Mouse (Mus musculus): ENCODE measurements around the gene AU022252. TPM values are rescaled to one million over a fixed set of nuclear protein-coding genes. Genes with fewer than 3 reads are reported as not detected.
A peak's percentile ranks its signal among the peaks of the same experiment; 100 is the strongest.

AU022252 gene
- total RNA-seq, 2 experiments from 2014 or later = 20.8 to 26.1 TPM

DNA sequence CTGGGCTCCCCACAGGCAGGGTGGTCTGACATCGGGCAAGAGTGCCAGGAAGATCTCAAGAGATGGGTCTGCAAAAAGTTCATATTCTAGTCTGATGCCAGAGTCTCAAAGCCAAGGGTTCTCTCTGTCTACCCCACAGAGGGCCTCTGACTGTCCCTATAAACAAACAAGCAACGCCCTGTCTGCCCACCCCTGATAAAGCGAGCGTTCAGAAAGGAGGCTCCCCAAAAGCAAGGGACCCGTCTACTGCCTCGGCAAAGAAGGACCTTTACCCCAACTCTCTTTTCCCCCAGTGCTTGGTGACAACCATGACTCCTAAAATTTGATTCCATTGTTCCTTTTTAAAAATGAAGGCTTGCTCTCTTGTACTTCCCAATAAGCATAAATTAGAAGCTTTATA, 42.6 kb downstream of the AU022252 start, which contains the start of gene Ermap:
TSS of gene Ermap (minus strand) at position 148 of the 400 bp plus-strand sequence.
- DNase-seq (ENCODE audit: low spot score in 2 of 2) = no peak

DNA sequence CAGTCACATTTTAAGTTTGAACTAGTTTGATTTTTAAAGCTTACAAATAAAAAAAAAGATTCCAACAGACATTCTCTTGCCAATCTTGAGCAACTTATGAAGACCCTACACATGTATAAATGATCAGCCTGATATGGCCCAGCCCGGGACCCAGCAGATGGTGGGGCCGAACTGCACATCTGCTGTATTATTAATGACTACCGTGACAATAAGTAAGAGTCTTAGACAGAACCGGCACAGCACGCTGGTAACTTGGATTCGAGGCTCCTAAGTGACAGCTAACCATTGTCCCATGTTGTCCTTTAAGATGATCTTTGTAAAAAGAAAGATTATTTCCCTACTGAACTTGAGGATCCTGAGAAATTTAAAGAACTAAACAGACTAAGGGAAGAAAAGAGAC, 43.1 kb downstream of the AU022252 start:
- DNase-seq (ENCODE audit: low spot score in 2 of 2) = no peak

DNA sequence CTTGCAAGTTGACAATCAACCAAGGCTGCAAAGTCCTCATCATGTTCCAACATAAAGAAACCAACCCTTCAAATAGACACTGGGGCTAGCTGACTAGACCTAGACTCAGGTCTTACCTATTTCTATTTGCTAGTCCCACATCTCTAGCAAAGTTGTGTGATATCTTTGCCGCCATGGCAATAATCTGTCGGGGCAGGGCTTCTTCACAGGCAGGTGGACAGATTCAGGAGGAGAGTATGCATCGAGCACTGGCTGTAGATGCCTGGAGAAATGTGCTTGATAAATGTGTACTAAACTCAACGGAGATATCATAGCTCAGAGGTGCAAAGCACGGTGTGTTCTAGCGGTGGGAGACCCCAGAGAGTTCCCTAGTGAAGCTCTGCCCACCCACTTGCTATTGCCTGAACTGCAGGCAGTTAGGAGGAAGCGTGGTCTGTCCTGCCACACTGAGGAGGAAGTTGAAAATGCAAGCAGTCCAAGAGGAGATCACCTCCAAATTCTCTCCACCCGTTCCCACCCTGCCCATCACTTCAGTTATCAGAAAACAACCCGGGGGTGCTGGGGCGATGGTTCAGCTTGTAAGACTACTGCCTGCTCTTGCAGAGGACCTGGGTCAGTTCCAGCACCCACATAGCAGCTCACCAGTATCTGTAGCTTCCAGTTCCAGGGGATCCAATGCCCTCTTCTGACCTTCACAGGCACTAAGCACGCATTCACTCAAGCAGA, 44.3 kb downstream of the AU022252 start:
- DNase-seq (ENCODE audit: low spot score in 2 of 2) = no peak

DNA sequence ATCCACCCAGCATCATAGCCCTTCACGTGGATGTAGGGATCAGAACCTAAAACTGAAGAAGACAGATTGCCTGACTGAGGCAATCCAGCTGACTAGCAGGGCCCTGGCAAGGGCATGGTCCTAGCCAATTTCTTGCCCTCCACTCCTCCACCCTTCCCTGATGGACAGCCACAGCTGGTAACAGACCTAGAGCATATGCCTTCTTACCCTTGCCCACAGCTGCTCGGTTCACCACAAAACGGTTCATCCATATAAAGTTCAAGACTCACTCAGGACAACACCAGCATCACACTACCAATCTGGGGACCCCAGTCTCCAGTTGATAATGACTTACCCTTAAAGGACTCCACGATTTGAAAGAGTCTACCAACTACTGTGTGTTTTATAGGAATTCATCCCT, 46.7 kb downstream of the AU022252 start:
- DNase-seq (ENCODE audit: low spot score in 2 of 2) = no peak

DNA sequence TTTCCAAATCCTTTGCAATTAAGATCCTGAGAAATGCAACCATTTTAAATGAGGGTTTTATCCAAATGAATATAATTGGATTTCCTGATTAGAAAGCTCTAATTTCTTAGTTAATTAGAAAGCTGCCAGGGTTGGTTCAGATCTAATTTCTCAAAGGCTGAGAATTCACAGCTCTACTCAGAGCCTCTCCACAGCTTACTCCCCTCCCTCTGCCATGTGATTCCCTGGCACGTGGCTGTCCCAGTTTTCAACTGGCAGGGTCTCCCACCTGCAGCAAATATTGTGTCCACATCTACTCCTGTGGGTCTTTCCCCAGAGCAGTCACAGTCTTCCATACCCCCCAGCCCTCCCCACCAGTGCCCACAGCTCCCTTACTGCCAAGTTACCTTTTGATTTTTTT, 49.0 kb downstream of the AU022252 start:
- no peak for DNase-seq (ENCODE audit: low spot score in 2 of 2)

DNA sequence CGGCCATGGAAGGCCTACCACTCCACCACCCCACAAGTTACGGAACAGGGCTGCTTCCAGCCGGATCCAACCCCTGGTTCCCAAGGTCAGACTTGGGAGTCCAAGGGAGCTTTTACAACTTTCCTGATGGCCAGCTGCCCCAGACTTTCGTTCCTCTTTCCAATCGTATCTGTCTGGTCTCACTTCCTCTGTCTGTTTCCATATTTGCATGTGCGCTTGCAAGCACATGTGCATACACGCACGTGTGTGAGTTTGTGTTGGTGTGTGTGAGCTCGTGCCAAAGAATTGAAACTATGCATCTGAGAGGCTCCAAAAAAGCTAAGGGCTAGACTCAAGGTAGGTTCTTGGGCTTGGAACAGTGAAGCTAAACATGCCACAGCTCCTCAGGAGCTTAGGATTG, 51.1 kb downstream of the AU022252 start:
- no peak for DNase-seq (ENCODE audit: low spot score in 2 of 2)

DNA sequence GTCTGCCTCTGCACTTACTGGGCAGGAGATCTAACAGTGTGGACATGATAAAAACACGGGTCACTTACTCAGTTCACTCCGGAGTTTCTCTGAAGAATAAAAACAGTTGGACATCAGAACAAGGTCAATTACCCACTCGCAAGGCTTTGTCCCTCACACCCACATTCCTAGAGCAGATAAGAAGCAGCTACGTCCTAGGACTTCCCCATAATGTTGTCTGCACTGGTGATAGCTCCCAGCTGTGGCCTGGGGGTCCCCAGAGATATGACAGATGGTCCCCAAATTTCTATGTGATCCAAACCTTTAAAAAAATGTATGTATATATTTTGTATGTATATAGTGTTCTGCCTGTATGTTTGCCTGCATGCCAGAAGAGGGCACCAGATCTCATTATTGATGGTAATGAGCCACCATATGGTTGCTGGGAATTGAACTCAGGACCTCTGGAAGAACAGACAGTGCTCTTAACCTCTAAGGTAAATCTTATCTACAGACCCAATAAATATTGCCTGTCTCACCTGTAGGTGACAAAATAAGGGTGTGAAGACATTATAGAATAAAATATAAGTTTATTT, 52.3 kb downstream of the AU022252 start:
- no peak for DNase-seq (ENCODE audit: low spot score in 2 of 2)

DNA sequence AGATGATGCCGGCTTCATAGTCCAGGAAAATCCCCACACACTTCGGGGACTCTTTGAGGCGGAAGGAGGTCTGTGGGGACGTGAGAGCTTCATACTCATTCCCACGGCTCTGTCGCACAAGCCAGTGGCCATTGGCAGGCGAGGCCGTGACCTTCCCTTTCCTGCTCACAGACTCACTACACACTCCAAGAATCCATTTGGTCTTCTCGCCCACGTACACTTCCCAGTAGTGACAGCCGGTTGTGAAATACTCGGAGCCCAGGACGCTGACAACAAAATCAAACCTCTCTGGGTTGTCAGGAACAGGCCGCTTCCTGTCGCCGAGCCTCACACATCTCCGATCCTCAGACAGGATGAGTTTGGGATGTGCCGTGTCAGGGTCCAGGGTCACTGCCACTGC, 54.2 kb downstream of the AU022252 start:
- no peak for DNase-seq (ENCODE audit: low spot score in 2 of 2)

DNA sequence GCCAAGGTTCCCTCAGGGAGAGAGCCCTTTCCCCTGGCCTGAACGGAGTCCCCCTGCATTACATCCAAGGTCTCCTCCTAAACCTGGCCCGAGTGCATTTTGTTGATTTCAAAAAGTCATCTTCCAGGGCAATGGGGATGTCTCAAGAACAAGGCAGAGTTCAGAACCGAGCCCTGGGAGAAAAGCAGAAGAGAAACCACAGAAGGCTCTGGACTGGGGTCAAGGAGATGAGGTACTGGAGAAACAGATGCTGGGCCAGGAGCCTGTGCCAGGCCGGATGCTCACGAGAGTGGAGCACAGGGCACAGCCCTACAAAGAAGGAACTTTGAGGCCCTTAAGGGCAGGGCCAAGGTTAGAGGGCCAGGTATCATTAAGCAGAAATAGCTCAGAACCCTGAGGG, 54.8 kb downstream of the AU022252 start:
- DNase-seq (ENCODE audit: low spot score in 2 of 2) = no peak

DNA sequence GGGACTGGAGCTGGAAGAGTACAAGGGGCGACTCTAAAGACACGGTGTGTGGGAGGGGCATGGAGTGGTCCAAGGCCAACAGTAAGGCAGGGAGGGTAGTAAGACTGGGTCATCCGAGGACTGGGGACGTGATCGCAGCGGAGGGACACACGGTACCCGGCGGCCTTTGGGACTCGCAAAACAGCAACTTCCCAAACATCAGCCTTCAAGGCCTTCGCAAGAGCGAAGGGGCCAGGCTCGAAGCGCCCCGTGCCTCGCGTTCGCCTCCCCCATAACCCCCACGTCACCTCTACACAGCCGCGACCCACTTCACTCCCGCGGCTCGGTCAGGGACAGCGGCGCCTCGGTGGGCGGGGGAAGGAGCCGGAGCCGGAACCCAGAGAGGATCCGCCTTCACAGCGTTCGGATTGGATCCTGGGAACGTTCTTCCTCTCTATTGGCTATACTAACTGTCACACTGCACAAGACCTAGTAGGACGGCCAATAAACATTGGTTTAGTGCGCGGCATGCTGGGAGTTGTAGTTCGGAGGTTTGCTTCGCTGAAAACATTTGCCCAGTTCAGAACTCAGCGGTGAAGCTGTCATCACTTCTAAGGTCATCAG, 58.6 kb downstream of the AU022252 start, which contains the start of gene Zfp691:
TSS of gene Zfp691 (minus strand) at position 345 of the 603 bp plus-strand sequence.
- peak; percentile 64 to 81 for DNase-seq (ENCODE audit: low spot score in 2 of 2)

DNA sequence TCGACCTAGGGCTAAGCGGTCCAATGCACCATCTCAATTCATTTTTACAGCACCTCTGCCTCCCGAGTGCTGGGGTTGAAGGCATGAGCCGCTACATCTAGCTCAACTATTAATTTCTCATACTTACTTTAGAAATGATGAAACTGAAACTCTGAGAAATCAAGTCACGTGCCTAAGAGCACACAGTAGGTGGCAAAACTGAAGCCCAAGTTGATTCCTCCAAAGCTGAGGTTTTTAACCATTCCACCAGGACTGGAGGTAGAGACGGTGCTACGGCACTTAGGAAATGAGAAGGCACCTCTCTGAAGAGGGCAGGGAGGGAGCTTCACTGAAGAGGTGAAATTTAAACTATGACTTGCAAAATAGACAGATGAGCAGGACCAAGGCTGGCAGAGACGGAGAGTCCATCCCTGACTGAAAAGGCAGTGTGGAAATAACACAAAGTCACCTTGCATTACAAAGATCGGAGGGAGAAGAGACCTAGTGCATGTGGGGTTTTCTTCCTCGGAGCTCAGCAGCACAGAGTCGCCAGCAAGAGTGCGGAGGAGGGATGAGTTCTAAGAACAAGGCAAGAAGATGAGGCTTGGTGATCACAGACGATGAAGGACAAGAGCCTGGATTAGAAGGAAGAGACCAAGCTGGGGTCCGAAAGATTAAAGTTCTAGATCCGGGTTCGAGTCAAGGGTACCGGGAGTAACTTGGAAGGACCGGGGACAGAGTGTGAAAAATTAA, 59.4 kb downstream of the AU022252 start:
- no peak for DNase-seq (ENCODE audit: low spot score in 2 of 2)

DNA sequence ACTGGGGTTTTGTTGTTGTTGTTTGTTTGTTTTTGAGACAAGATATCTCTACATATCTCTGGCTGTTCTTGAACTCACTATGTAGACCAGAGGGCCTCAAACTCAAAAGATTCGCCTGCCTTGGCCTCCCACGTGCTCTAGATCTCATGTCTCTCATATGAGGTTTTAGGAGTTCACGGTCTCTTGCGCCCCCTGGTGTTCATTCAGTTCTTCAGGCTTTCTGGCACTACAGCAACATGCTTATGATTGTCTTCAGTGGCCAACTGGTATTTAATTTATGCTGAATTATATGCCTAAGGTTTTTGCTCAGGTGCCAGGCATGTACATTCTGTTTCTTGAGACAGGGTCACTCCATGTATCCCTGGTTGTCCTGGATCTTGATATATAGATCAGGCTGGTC, 64.8 kb downstream of the AU022252 start:
- DNase-seq (ENCODE audit: low spot score in 2 of 2) = peak in 1 of 2 experiments; percentile 61

DNA sequence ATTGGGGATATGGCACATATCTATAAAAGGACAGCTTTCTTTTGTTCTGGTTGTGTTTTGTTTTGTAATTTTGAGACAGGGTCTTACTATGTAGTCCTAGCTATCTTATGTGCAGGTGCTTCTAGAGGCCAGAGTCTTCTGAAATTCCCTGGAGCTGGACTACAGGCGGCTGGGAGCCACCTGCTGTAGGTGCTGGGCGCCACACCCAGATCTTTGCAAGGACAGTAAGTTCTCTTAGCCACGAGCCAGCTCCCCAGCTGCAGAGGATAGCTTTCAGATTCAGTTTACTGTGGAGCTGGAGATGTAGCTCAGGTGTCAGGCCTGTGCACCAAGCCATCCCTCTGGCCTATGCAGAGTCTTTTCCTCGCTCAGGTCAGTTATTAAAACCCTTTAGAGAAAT, 65.4 kb downstream of the AU022252 start:
- no peak for DNase-seq (ENCODE audit: low spot score in 2 of 2)

DNA sequence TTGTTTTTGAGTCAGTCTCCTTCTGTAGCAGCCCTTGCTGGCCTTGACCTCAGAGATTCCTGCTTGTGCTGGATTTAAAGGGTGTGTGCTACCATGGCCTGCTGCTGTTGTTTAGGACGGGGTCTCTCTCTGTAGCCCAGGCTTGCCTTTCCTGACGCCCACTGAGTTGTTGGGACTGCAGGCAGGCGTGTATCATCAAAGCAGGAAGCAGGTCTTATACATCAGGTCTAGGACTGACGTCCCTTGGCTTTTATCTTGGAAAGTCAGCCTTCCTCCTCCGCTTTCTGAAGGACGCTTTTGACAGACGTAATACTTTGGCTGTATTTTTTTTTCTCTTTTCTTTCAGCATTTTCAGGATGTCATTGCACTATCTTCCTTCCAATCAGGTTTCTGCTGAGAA, 66.6 kb downstream of the AU022252 start:
- DNase-seq (ENCODE audit: low spot score in 2 of 2) = no peak

DNA sequence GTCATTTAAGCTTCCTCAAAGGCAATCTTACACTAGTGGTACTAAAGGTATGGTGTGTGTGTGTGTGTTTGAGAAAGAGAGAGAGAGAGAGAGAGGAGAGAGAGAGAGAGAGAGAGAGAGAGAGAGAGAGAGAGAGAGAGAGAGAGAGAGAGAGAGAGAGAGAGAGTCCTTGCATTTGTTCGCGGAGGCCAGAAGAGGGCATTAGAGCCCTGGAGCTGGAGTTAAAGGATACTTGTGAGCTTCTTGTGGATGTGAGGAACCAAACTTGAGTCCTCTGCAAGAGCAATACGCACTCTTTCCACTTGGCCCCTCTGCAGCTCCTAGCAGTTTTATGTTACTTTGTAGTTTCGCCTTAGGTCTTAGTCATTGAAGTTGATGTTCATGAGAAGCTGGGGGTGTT, 69.5 kb downstream of the AU022252 start:
- no peak for DNase-seq (ENCODE audit: low spot score in 2 of 2)

DNA sequence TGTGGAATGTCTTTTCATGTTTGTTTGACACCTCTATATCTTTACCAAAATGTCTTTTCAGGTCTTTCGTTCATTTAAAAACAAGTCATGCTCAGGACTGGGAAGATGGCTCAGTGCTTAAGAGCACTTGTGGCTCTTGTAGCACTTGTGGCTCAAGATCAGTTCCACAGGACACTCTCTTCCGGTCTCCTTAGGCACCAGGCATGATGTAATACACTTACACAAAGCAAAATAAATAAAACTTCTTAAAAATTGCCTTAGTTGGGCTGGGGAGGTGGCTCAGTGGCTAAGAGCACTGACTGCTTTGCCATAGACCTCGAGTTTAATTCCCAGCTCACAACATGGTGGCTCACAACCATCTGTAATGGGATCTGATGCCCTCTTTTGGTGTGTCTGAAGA, 71.2 kb downstream of the AU022252 start:
- DNase-seq (ENCODE audit: low spot score in 2 of 2) = no peak

DNA sequence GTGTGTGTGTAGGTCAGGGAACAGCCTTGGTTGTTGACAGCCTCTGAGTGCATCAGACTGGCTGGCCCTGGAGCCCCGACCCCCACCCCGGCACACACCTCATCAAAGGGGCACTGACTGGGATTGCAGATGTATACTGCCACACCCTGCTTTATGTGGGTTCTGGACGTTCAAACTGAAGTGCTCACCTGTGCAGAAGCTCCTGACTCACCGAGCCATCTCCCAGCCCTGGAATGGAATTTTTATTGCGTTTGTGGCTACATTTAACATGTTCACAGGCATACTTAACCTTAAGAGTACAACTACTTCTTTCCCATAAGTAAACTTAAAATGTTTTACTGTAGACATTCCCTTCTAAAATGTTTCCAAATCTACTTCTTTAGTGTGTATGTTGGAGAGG, 74.6 kb downstream of the AU022252 start:
- DNase-seq (ENCODE audit: low spot score in 2 of 2) = no peak

DNA sequence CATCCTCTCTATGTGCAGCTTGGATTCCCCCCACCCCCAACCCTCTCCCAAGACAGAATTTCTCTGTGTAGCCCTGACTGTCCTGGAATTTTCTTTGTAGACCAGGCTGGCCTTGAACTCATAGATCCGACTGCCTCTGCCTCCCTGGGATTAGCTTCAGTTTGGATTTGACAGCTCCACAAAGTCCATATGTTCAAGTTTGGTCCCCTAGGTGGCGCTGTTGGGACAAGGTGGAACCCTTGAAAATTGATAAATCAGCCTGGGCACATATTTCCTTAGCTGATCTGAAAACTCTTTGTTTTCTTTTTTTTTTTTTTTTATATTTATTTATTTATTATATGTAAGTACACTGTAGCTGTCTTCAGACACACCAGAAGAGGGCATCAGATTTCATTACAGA, 75.3 kb downstream of the AU022252 start:
- DNase-seq (ENCODE audit: low spot score in 2 of 2) = peak in 1 of 2 experiments; percentile 52

All from adrenal gland, postnatal 4 days (tissue).